Mouse (Mus musculus): ENCODE data around the gene Cel. TPM values are rescaled to one million over a fixed set of nuclear protein-coding genes. Genes with fewer than 3 reads are reported as not detected.
A peak's percentile ranks its signal among the peaks of the same experiment; 100 is the strongest.

Gene Cel
- total and polyA plus RNA-seq, 3 experiments = not detected

GRCm38 (mm10) chr2:28539949-28540348 is 23.3 kb downstream of the Cel start:
- Histone ChIP-seq H3K4me3 (ENCODE audit: control insufficient read depth in 1 of 2, insufficient read depth in 1 of 2, low read depth in 2 of 2, low read length in 2 of 2) (no peak overlapping the region), H3K9ac (ENCODE audit: control insufficient read depth, low read depth, low read length, poor library complexity, severe bottlenecking) (no peak overlapping the region), H3K4me1 (ENCODE audit: control insufficient read depth in 1 of 2, insufficient read depth in 2 of 2, low read length in 2 of 2) (no peaks in the 10 kb centered on the region), H3K27me3 (ENCODE audit: control insufficient read depth in 1 of 2, insufficient read depth in 2 of 2, low read length in 2 of 2) (no peaks in the 10 kb centered on the region), H3K79me2 (ENCODE audit: control insufficient read depth, insufficient read depth, low read length, poor library complexity) (no peaks in the 10 kb centered on the region), H3K27ac (ENCODE audit: control insufficient read depth, low read depth, low read length) (no peak overlapping the region), H3K36me3 (ENCODE audit: control insufficient read depth in 1 of 2, insufficient read depth in 2 of 2, low read length in 2 of 2) (no peaks in the 10 kb centered on the region), H3K9me3 (replicated peaks; ENCODE audit: insufficient read depth, low read length) (no peaks in the 10 kb centered on the region)
- DNase-seq (ENCODE audit: low read depth, low spot score) = no peak
- TF ChIP-seq RAD21 (IDR thresholded peaks at IDR 0.05; ENCODE audit: low read depth, low read length) (no peak), USF1 (IDR thresholded peaks at IDR 0.05; ENCODE audit: low read depth, low read length) (peak; percentile 53; the same call in 1 of the 2 replicates), ETS1 (IDR thresholded peaks at IDR 0.05; ENCODE audit: low read depth, low read length) (no peak), TBP (IDR thresholded peaks at IDR 0.05; ENCODE audit: low read depth, low read length) (no peak)

- no peaks in the 10 kb centered on the region for H3K4me1 ChIP-seq (ENCODE audit: control insufficient read depth in 1 of 2, insufficient read depth in 2 of 2, low read length in 2 of 2)
Measured at GRCm38 (mm10) chr2:28539206-28539605, 24.0 kb downstream of the Cel start.

GRCm38 (mm10) chr2:28538817-28539128 is 24.4 kb downstream of the Cel start:
- Histone ChIP-seq H3K27me3 (ENCODE audit: control insufficient read depth in 1 of 2, insufficient read depth in 2 of 2, low read length in 2 of 2) (no peaks in the 10 kb centered on the region), H3K4me1 (ENCODE audit: control insufficient read depth in 1 of 2, insufficient read depth in 2 of 2, low read length in 2 of 2) (no peaks in the 10 kb centered on the region; a peak in 1 of 4 replicates), H3K36me3 (ENCODE audit: control insufficient read depth in 1 of 2, insufficient read depth in 2 of 2, low read length in 2 of 2) (no peaks in the 10 kb centered on the region), H3K9me3 (replicated peaks; ENCODE audit: insufficient read depth, low read length) (no peaks in the 10 kb centered on the region), H3K4me3 (ENCODE audit: control insufficient read depth in 1 of 2, insufficient read depth in 1 of 2, low read depth in 2 of 2, low read length in 2 of 2) (no peak overlapping the region), H3K79me2 (ENCODE audit: control insufficient read depth, insufficient read depth, low read length, poor library complexity) (no peaks in the 10 kb centered on the region), H3K27ac (ENCODE audit: control insufficient read depth, low read depth, low read length) (no peak overlapping the region), H3K9ac (ENCODE audit: control insufficient read depth, low read depth, low read length, poor library complexity, severe bottlenecking) (no peak overlapping the region)
- DNase-seq (ENCODE audit: low read depth, low spot score) = no peak
- TF ChIP-seq MYB (IDR thresholded peaks at IDR 0.05; ENCODE audit: low read depth, low read length) (no peak), HCFC1 (IDR thresholded peaks at IDR 0.05; ENCODE audit: low read depth, low read length) (no peak), MEF2A (IDR thresholded peaks at IDR 0.05; ENCODE audit: extremely low read depth, insufficient replicate concordance, low read depth, low read length, poor library complexity, severe bottlenecking) (no peak), SIN3A (IDR thresholded peaks at IDR 0.05; ENCODE audit: low read length) (no peak), ZNF384 (IDR thresholded peaks at IDR 0.05; ENCODE audit: low read depth, low read length) (no peak)

More at GRCm38 (mm10) chr2:28539206-28539605, 24.0 kb downstream of the Cel start:
- Histone ChIP-seq H3K9ac (ENCODE audit: control insufficient read depth, low read depth, low read length, poor library complexity, severe bottlenecking) (no peak overlapping the region), H3K27me3 (ENCODE audit: control insufficient read depth in 1 of 2, insufficient read depth in 2 of 2, low read length in 2 of 2) (no peaks in the 10 kb centered on the region), H3K9me3 (replicated peaks; ENCODE audit: insufficient read depth, low read length) (no peaks in the 10 kb centered on the region), H3K4me3 (ENCODE audit: control insufficient read depth in 1 of 2, insufficient read depth in 1 of 2, low read depth in 2 of 2, low read length in 2 of 2) (no peak overlapping the region), H3K27ac (ENCODE audit: control insufficient read depth, low read depth, low read length) (no peak overlapping the region), H3K79me2 (ENCODE audit: control insufficient read depth, insufficient read depth, low read length, poor library complexity) (no peaks in the 10 kb centered on the region), H3K36me3 (ENCODE audit: control insufficient read depth in 1 of 2, insufficient read depth in 2 of 2, low read length in 2 of 2) (no peaks in the 10 kb centered on the region)
- TF ChIP-seq POLR2A (IDR thresholded peaks at IDR 0.05; ENCODE audit: control insufficient read depth in 1 of 2, insufficient read depth in 1 of 2, low read depth in 1 of 2, low read length in 2 of 2, poor library complexity in 1 of 2) (no peak), GABPA (IDR thresholded peaks at IDR 0.05; ENCODE audit: low read depth, low read length) (no peak), MAFK (IDR thresholded peaks at IDR 0.05; ENCODE audit: borderline replicate concordance, low read depth, low read length) (no peak), ELF1 (IDR thresholded peaks at IDR 0.05; ENCODE audit: low read depth, low read length) (no peak), CHD2 (IDR thresholded peaks at IDR 0.05; ENCODE audit: low read length) (no peak), POLR2AphosphoS2 (IDR thresholded peaks at IDR 0.05; ENCODE audit: low read length) (no peak), MAX (IDR thresholded peaks at IDR 0.05; ENCODE audit: low read length) (no peak), RAD21 (IDR thresholded peaks at IDR 0.05; ENCODE audit: low read depth, low read length) (no peak), MEF2A (IDR thresholded peaks at IDR 0.05; ENCODE audit: extremely low read depth, insufficient replicate concordance, low read depth, low read length, poor library complexity, severe bottlenecking) (no peak), RCOR1 (IDR thresholded peaks at IDR 0.05; ENCODE audit: low read depth, low read length) (no peak), GATA1 (IDR thresholded peaks at IDR 0.05; ENCODE audit: low read depth, low read length) (no peak), HCFC1 (IDR thresholded peaks at IDR 0.05; ENCODE audit: low read depth, low read length) (no peak)
- no peak for DNase-seq (ENCODE audit: low read depth, low spot score)
